Mouse (Mus musculus) lung, adult 2 months (tissue): Measurements from ENCODE around the gene Xrcc1. TPM values are rescaled to one million over a fixed set of nuclear protein-coding genes. Genes with fewer than 3 reads are reported as not detected.

ENCODE experiments used
- DNase-seq: peaks from one replicate; pipeline ENCODE4 v3.0.0; 2022
- H3K4me1 ChIP-seq: fragments of 200-500 bp; 2 replicates; pipeline ENCODE4 v1.6.1; 2011; ENCODE audit warnings: low read length; ENCODE audit not compliant: control insufficient read depth, insufficient read depth
- H3K4me3 ChIP-seq: fragments of 200-500 bp; replicated peaks from 2 replicates; pipeline ENCODE3; 2011; ENCODE audit warnings: low read depth, mild to moderate bottlenecking, control low read depth, low read length; ENCODE audit errors: extremely low read depth
- CTCF ChIP-seq: fragments of 200-500 bp; IDR thresholded peaks from 2 replicates; pipeline ENCODE4 v1.5.1; 2011; ENCODE audit warnings: mild to moderate bottlenecking, low read length, control low read depth; ENCODE audit not compliant: insufficient read depth
- POLR2A ChIP-seq: fragments of 200-500 bp; IDR thresholded peaks from 2 replicates; pipeline ENCODE4 v1.6.1; 2011; ENCODE audit warnings: low read depth, mild to moderate bottlenecking, control low read depth, low read length, borderline replicate concordance; ENCODE audit errors: extremely low read depth
- WGBS: fragments of 180-500 bp; shearing (Covaris S2); methylation state at CpG from one replicate; pipeline ENCODE4 v1.1.7; 2018; 5-methylcytosine and 5-hydroxymethylcytosine counted together
- polyA plus RNA-seq: library from polyadenylated mRNA; depleted of rRNA; stranded (reverse); fragments of >200 nt; gene quantifications from 2 replicates; pipeline ENCODE4 v1.2.3, GENCODE M21; 2012

The Xrcc1 gene
- polyA plus RNA-seq, 1 experiment, result 40.5 TPM

GRCm38 (mm10) chr7:24577811-24578210 is 31.7 kb downstream of the Xrcc1 start:
- TF ChIP-seq POLR2A (no peak), CTCF (no peak)
- WGBS, result 89% methylated on average over 10 of the region's 10 CpGs
- Histone ChIP-seq H3K4me1 (no peaks in the 10 kb centered on the region), H3K4me3 (no peak overlapping the region)
- no peak for DNase-seq

GRCm38 (mm10) chr7:24584876-24585275 is 38.8 kb downstream of the Xrcc1 start:
- DNase-seq, result no peak
- TF ChIP-seq POLR2A (no peak), CTCF (no peak)
- Histone ChIP-seq H3K4me1 (peaks cover 7% of the 10 kb centered on the region; the same call in 1 of the 2 replicates), H3K4me3 (no peak overlapping the region)
- whole genome bisulfite sequencing, result 83% methylated on average over 6 of the region's 6 CpGs

GRCm38 (mm10) chr7:24585995-24586394 is 39.9 kb downstream of the Xrcc1 start:
- 55% methylated on average over 16 of the region's 16 CpGs for WGBS
- no peak for TF ChIP-seq POLR2A
- TF ChIP-seq CTCF, result no peak
- Histone ChIP-seq H3K4me3 (no peak overlapping the region), H3K4me1 (peaks cover 7% of the 10 kb centered on the region; the same call in 1 of the 2 replicates)
- no peak for DNase-seq

GRCm38 (mm10) chr7:24586828-24587227 is 40.7 kb downstream of the Xrcc1 start:
- Histone ChIP-seq H3K4me1 (peaks cover 7% of the 10 kb centered on the region; the same call in 1 of the 2 replicates), H3K4me3 (no peak overlapping the region)
- no peak for TF ChIP-seq POLR2A
- TF ChIP-seq CTCF, result no peak
- WGBS, result 10% methylated on average over 8 of the region's 8 CpGs
- DNase-seq, result no peak

- H3K4me3 ChIP-seq, result peak within 1 kb of the TSS; percentile 25
- TF ChIP-seq CTCF (no peak), POLR2A (peak; percentile 15; the same call in 1 of the 2 replicates)
- peaks cover 7% of the 10 kb centered on the region; the same call in 1 of the 2 replicates for H3K4me1 ChIP-seq
- 12% methylated on average over 30 of the region's 30 CpGs for WGBS
- DNase-seq, result no peak
These were observed 41.4 kb downstream of the Xrcc1 start, which contains the start of the genes Ethe1 and Zfp575 for GRCm38 (mm10) chr7:24587330-24588105. Ethe1 (plus strand) TSS chr7:24587543. Zfp575 (minus strand) TSS chr7:24587641.

GRCm38 (mm10) chr7:24588336-24588735 is 42.2 kb downstream of the Xrcc1 start:
- WGBS, result 36% methylated on average over 13 of the region's 13 CpGs
- peaks cover 7% of the 10 kb centered on the region; the same call in 1 of the 2 replicates for H3K4me1 ChIP-seq
- TF ChIP-seq CTCF, result no peak
- TF ChIP-seq POLR2A, result no peak
- no peak for DNase-seq
- no peak overlapping the region for H3K4me3 ChIP-seq

- Histone ChIP-seq H3K4me3 (no peak overlapping the region), H3K4me1 (peaks cover 7% of the 10 kb centered on the region; the same call in 1 of the 2 replicates)
- no peak for TF ChIP-seq CTCF
- TF ChIP-seq POLR2A, result no peak
- 67% methylated on average over 5 of the region's 5 CpGs for WGBS
- DNase-seq, result no peak
These were observed 45.6 kb downstream of the Xrcc1 start for GRCm38 (mm10) chr7:24591735-24592134.

GRCm38 (mm10) chr7:24592163-24592562 is 46.1 kb downstream of the Xrcc1 start:
- WGBS, result 49% methylated on average over 4 of the region's 4 CpGs
- TF ChIP-seq CTCF, result no peak
- TF ChIP-seq POLR2A, result no peak
- no peak overlapping the region for H3K4me3 ChIP-seq
- peaks cover 7% of the 10 kb centered on the region; the same call in 1 of the 2 replicates for H3K4me1 ChIP-seq
- no peak for DNase-seq

GRCm38 (mm10) chr7:24592781-24593180 is 46.7 kb downstream of the Xrcc1 start:
- peaks cover 2% of the 10 kb centered on the region; the same call in 1 of the 2 replicates for H3K4me1 ChIP-seq
- 79% methylated on average over 6 of the region's 6 CpGs for WGBS
- H3K4me3 ChIP-seq, result no peak overlapping the region
- no peak for DNase-seq
- TF ChIP-seq POLR2A (no peak), CTCF (no peak)

- no peaks in the 10 kb centered on the region; the same call in 1 of the 2 replicates for H3K4me1 ChIP-seq
- H3K4me3 ChIP-seq, result peak overlapping the region; percentile 77
- no peak for TF ChIP-seq CTCF
- TF ChIP-seq POLR2A, result no peak; the same call in 1 of the 2 replicates
- WGBS, result 1% methylated on average over 39 of the region's 39 CpGs
- peak; percentile 71 for DNase-seq
These were observed 47.7 kb downstream of the Xrcc1 start for GRCm38 (mm10) chr7:24593621-24594308.
